In the genomic region with DNA sequence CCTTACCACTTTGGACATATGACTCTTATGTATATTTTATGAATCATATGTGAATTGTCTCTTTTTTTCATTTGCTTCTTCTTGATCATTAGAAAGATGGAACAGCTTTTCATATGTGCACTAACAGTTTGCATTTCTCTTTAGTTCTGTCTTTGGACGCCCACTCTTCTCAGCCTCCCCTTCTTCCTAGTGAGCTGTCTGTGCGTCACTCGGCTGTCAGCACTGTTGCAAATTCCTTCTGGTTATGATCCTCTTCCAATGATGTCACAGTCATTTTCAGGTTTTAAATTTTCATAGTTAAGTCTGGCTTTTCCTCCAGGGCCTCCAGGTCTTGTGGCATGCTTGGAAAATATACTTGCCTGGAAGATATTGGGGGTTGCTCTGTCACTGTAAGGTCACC, we compare ENCODE assay signal across 20 mouse cellular contexts. TPM values are rescaled to one million over a fixed set of nuclear protein-coding genes. Genes with fewer than 3 reads are reported as not detected.
DNase-seq lines count a peak whose midpoint lies in the region.
"Had no signal": no experiment of that assay in that cellular context is flagged by ENCODE, and none has a peak within 500 bp of the region (broad histone marks: within the 10 kb centered on the region; RNA-seq: fewer than 3 reads in every experiment).

No protein-coding gene starts in this region.

- no peak overlapping the region for H3K4me3 ChIP-seq in heart, embryonic 10.5 days
- H3K4me3 ChIP-seq: embryonic facial prominence, embryonic 10.5 days; embryonic facial prominence, embryonic 12.5 days; forebrain, embryonic 13.5 days; forebrain, embryonic 15.5 days had no signal

- H3K4me1 ChIP-seq in heart, embryonic 10.5 days = no peaks in the 10 kb centered on the region
- H3K4me1 ChIP-seq: embryonic facial prominence, embryonic 10.5 days; embryonic facial prominence, embryonic 12.5 days; forebrain, embryonic 13.5 days; forebrain, embryonic 15.5 days had no signal

- WGBS in heart, embryonic 10.5 days = 92% methylated on average over 3 of the region's 3 CpGs

- DNase-seq in layer of hippocampus, adult 9-11 months = peak; percentile 26
- no peak for DNase-seq in layer of hippocampus, postnatal 25 days (ENCODE audit: extremely low spot score in 1 of 2, low spot score in 1 of 2)
- DNase-seq in right cerebral cortex, adult 18-20 months = peak; percentile 59
- DNase-seq in right cerebral cortex, postnatal 14 days = no peak
- DNase-seq in right cerebral cortex, postnatal 36 days (ENCODE audit: low spot score in 2 of 2) = peak; percentile 18 to 24
- DNase-seq in right cerebral cortex, postnatal 10 days (ENCODE audit: low spot score in 2 of 2) = no peak
- DNase-seq in telencephalon, adult 2 months (ENCODE audit: low read depth, low spot score) = peak; percentile 49
- DNase-seq in heart, embryonic 10.5 days (ENCODE audit: low spot score) = no peak
- DNase-seq: adrenal gland, adult 2 months; adrenal gland, postnatal 10 days; adrenal gland, postnatal 25 days; cerebellum, adult 11-12 months; cerebellum, adult 2 months; cerebellum, adult 9-10 months; cerebellum, postnatal 10 days; cerebellum, postnatal 25 days had no signal

- no peak overlapping the region for H3K27ac ChIP-seq in heart, embryonic 10.5 days
- H3K27ac ChIP-seq: embryonic facial prominence, embryonic 10.5 days; embryonic facial prominence, embryonic 12.5 days; forebrain, embryonic 13.5 days; forebrain, embryonic 15.5 days had no signal

- no peaks in the 10 kb centered on the region for H3K27me3 ChIP-seq in heart, embryonic 10.5 days (ENCODE audit: insufficient read depth, poor library complexity, severe bottlenecking)
- H3K27me3 ChIP-seq: embryonic facial prominence, embryonic 12.5 days; forebrain, embryonic 13.5 days; forebrain, embryonic 15.5 days had no signal

- peaks cover 79% of the 10 kb centered on the region for H3K36me3 ChIP-seq in heart, embryonic 10.5 days
- H3K36me3 ChIP-seq: forebrain, embryonic 15.5 days had no signal

- H3K9me3 ChIP-seq in heart, embryonic 10.5 days = no peaks in the 10 kb centered on the region
- H3K9me3 ChIP-seq: embryonic facial prominence, embryonic 10.5 days; embryonic facial prominence, embryonic 12.5 days; forebrain, embryonic 13.5 days; forebrain, embryonic 15.5 days had no signal

RNA-seq across cellular contexts. Expression of a gene that starts 27.5 kb away (rescaled TPM):
- total RNA-seq in layer of hippocampus, postnatal 25 days (2021) = 100 to 1,000 TPM; 352 to 377 TPM
- 36.4 and 46.6 TPM in 2 replicates for polyA plus RNA-seq in heart, embryonic 10.5 days (2016; fragmentation: Nextera tagmentation; extraction: Ambion mirVana)

RNA-seq across cellular contexts. Expression of a gene that starts 38.8 kb away (rescaled TPM):
- total RNA-seq in layer of hippocampus, postnatal 25 days (2021) = 10 to 100 TPM; 11.9 to 12.2 TPM
- 36.8 and 42.7 TPM in 2 replicates for polyA plus RNA-seq in heart, embryonic 10.5 days (2016; fragmentation: Nextera tagmentation; extraction: Ambion mirVana)

Comparison
In these comparisons a context has a peak if more than half of its experiments do, and no peak if none do; other contexts are left out.
1. DNase-seq: peak in layer of hippocampus, adult 9-11 months (single experiment), right cerebral cortex, adult 18-20 months (single experiment), right cerebral cortex, postnatal 36 days (2 of 2) and telencephalon, adult 2 months (single experiment); none in layer of hippocampus, postnatal 25 days (0 of 2), right cerebral cortex, postnatal 14 days (single experiment), right cerebral cortex, postnatal 10 days (0 of 2) and heart, embryonic 10.5 days (single experiment).